Mouse (Mus musculus) MEL (cell line): ENCODE data around the gene Icam1. TPM values are rescaled to one million over a fixed set of nuclear protein-coding genes. Genes with fewer than 3 reads are reported as not detected.

Experiments used
- DNase-seq: peaks from one replicate; pipeline ENCODE4 v3.0.0; 2011; ENCODE audit warnings: low read depth, low spot score
- H3K27ac ChIP-seq: 2 replicates; pipeline ENCODE4 v1.5.1; 2012; ENCODE audit warnings: low read depth, mild to moderate bottlenecking, control low read depth, low read length, moderate library complexity; ENCODE audit not compliant: control insufficient read depth
- H3K27me3 ChIP-seq, 2 experiments: fragments of 150-350 bp in 1 of 2; sonication (generic) in 1 of 2; 2 replicates each; pipeline ENCODE4 v1.6.1; 2012; ENCODE audit warnings: low read length in 2 of 2, mild to moderate bottlenecking in 2 of 2, improper control_type of control experiment in 1 of 2, moderate library complexity in 1 of 2; ENCODE audit not compliant: insufficient read depth in 2 of 2, control insufficient read depth in 1 of 2
- H3K36me3 ChIP-seq, 2 experiments: 2 replicates each; pipeline ENCODE4 v1.6.1; 2012 to 2014; ENCODE audit warnings: low read length in 2 of 2, improper control_type of control experiment in 1 of 2, inconsistent platforms in 1 of 2, mild to moderate bottlenecking in 1 of 2; ENCODE audit not compliant: insufficient read depth in 2 of 2, control insufficient read depth in 1 of 2
- H3K4me1 ChIP-seq, 2 experiments: fragments of 150-350 bp in 1 of 2; sonication (generic) in 1 of 2; 2 replicates each; pipeline ENCODE4 v1.6.1; 2012; ENCODE audit warnings: low read length in 2 of 2, improper control_type of control experiment in 1 of 2, mild to moderate bottlenecking in 1 of 2; ENCODE audit not compliant: insufficient read depth in 2 of 2, control insufficient read depth in 1 of 2
- H3K4me3 ChIP-seq, 2 experiments: fragments of 150-350 bp in 1 of 2; sonication (generic) in 1 of 2; 2 replicates each; pipeline ENCODE4 v1.5.1; 2012; ENCODE audit warnings: low read depth in 2 of 2, low read length in 2 of 2, mild to moderate bottlenecking in 2 of 2, moderate library complexity in 2 of 2, control low read depth in 1 of 2, improper control_type of control experiment in 1 of 2; ENCODE audit not compliant: control insufficient read depth in 1 of 2, insufficient read depth in 1 of 2
- H3K79me2 ChIP-seq: 2 replicates; pipeline ENCODE4 v1.6.1; 2012; ENCODE audit warnings: mild to moderate bottlenecking, low read length, moderate library complexity; ENCODE audit not compliant: control insufficient read depth, poor library complexity, insufficient read depth
- H3K9ac ChIP-seq: 2 replicates; pipeline ENCODE4 v1.6.1; 2012; ENCODE audit warnings: low read depth, mild to moderate bottlenecking, control low read depth, low read length, moderate library complexity; ENCODE audit not compliant: control insufficient read depth, poor library complexity, severe bottlenecking
- H3K9me3 ChIP-seq: fragments of 150-350 bp; sonication (generic); replicated peaks from 2 replicates; pipeline ENCODE4 v1.6.1; 2012; ENCODE audit warnings: mild to moderate bottlenecking, low read length, improper control_type of control experiment, moderate library complexity; ENCODE audit not compliant: insufficient read depth
- BHLHE40 ChIP-seq: IDR thresholded peaks from 2 replicates; pipeline ENCODE4 v1.6.1; 2012; ENCODE audit warnings: low read depth, mild to moderate bottlenecking, inconsistent platforms, low read length, improper control_type of control experiment, borderline replicate concordance
- CHD2 ChIP-seq: IDR thresholded peaks from 2 replicates; pipeline ENCODE4 v1.6.1; 2011; ENCODE audit warnings: low read length, improper control_type of control experiment
- E2F4 ChIP-seq: IDR thresholded peaks from 2 replicates; pipeline ENCODE4 v1.6.1; 2011; ENCODE audit warnings: low read depth, low read length, improper control_type of control experiment, borderline replicate concordance
- ELF1 ChIP-seq: IDR thresholded peaks from 2 replicates; pipeline ENCODE4 v1.6.1; 2014; ENCODE audit warnings: low read depth, mild to moderate bottlenecking, inconsistent platforms, low read length, improper control_type of control experiment, moderate library complexity
- EP300 ChIP-seq, 2 experiments: IDR thresholded peaks; 2 replicates each; pipeline ENCODE4 v1.6.1; 2011; ENCODE audit warnings: improper control_type of control experiment in 2 of 2, low read length in 2 of 2, low read depth in 1 of 2, mild to moderate bottlenecking in 1 of 2
- ETS1 ChIP-seq: IDR thresholded peaks from 2 replicates; pipeline ENCODE4 v1.6.1; 2012; ENCODE audit warnings: low read depth, mild to moderate bottlenecking, inconsistent platforms, low read length, improper control_type of control experiment, moderate library complexity
- GABPA ChIP-seq: IDR thresholded peaks from 2 replicates; pipeline ENCODE4 v1.6.1; 2012; ENCODE audit warnings: low read depth, mild to moderate bottlenecking, inconsistent platforms, low read length, improper control_type of control experiment, moderate library complexity
- GATA1 ChIP-seq: IDR thresholded peaks from 2 replicates; pipeline ENCODE4 v1.6.1; 2011; ENCODE audit warnings: low read depth, low read length, improper control_type of control experiment
- HCFC1 ChIP-seq: IDR thresholded peaks from 2 replicates; pipeline ENCODE4 v1.6.1; 2012; ENCODE audit warnings: low read depth, mild to moderate bottlenecking, inconsistent platforms, low read length, improper control_type of control experiment, moderate library complexity
- JUND ChIP-seq: IDR thresholded peaks from 2 replicates; pipeline ENCODE4 v1.6.1; 2011; ENCODE audit warnings: low read depth, mild to moderate bottlenecking, improper control_type of control experiment, low read length
- MAFK ChIP-seq: IDR thresholded peaks from 2 replicates; pipeline ENCODE4 v1.6.1; 2011; ENCODE audit warnings: low read depth, mild to moderate bottlenecking, low read length, improper control_type of control experiment, borderline replicate concordance
- MAX ChIP-seq: IDR thresholded peaks from 2 replicates; pipeline ENCODE4 v1.6.1; 2011; ENCODE audit warnings: low read length, improper control_type of control experiment
- MAZ ChIP-seq: IDR thresholded peaks from 2 replicates; pipeline ENCODE4 v1.6.1; 2012; ENCODE audit warnings: low read depth, mild to moderate bottlenecking, inconsistent platforms, low read length, improper control_type of control experiment
- MXI1 ChIP-seq: IDR thresholded peaks from 2 replicates; pipeline ENCODE4 v1.6.1; 2011; ENCODE audit warnings: mild to moderate bottlenecking, low read depth, low read length, improper control_type of control experiment
- MYB ChIP-seq: IDR thresholded peaks from 2 replicates; pipeline ENCODE4 v1.6.1; 2011; ENCODE audit warnings: mild to moderate bottlenecking, low read depth, low read length, improper control_type of control experiment
- NELFE ChIP-seq: IDR thresholded peaks from 2 replicates; pipeline ENCODE4 v1.6.1; 2011; ENCODE audit warnings: low read depth, low read length, improper control_type of control experiment
- POLR2AphosphoS2 ChIP-seq: IDR thresholded peaks from 2 replicates; pipeline ENCODE4 v1.6.1; 2011; ENCODE audit warnings: low read length, improper control_type of control experiment
- POLR2AphosphoS5 ChIP-seq: IDR thresholded peaks from 2 replicates; pipeline ENCODE4 v1.6.1; 2012; ENCODE audit warnings: low read depth, borderline replicate concordance, mild to moderate bottlenecking, inconsistent platforms, low read length, moderate library complexity, mixed read lengths
- RAD21 ChIP-seq: IDR thresholded peaks from 2 replicates; pipeline ENCODE4 v1.6.1; 2011; ENCODE audit warnings: mild to moderate bottlenecking, low read depth, low read length, improper control_type of control experiment
- RCOR1 ChIP-seq: IDR thresholded peaks from 2 replicates; pipeline ENCODE4 v1.6.1; 2012; ENCODE audit warnings: low read depth, mild to moderate bottlenecking, inconsistent platforms, low read length, improper control_type of control experiment
- SIN3A ChIP-seq: IDR thresholded peaks from 2 replicates; pipeline ENCODE4 v1.6.1; 2012; ENCODE audit warnings: low read length, improper control_type of control experiment, inconsistent platforms
- TAL1 ChIP-seq: IDR thresholded peaks from 2 replicates; pipeline ENCODE4 v1.6.1; 2012; ENCODE audit warnings: mild to moderate bottlenecking, inconsistent platforms, low read length, moderate library complexity, mixed read lengths
- TBP ChIP-seq: IDR thresholded peaks from 2 replicates; pipeline ENCODE4 v1.8.0; 2011; ENCODE audit warnings: low read depth, low read length, improper control_type of control experiment
- TCF12 ChIP-seq: IDR thresholded peaks from 2 replicates; pipeline ENCODE4 v1.6.1; 2014; ENCODE audit warnings: low read depth, mild to moderate bottlenecking, inconsistent platforms, low read length, improper control_type of control experiment, moderate library complexity
- UBTF ChIP-seq: IDR thresholded peaks from 2 replicates; pipeline ENCODE4 v1.6.1; 2012; ENCODE audit warnings: low read depth, mild to moderate bottlenecking, inconsistent platforms, low read length, improper control_type of control experiment, moderate library complexity, borderline replicate concordance; ENCODE audit not compliant: insufficient read depth
- USF1 ChIP-seq: IDR thresholded peaks from 2 replicates; pipeline ENCODE4 v1.6.1; 2014; ENCODE audit warnings: low read depth, mild to moderate bottlenecking, inconsistent platforms, low read length, improper control_type of control experiment, moderate library complexity
- ZC3H11A ChIP-seq: IDR thresholded peaks from 2 replicates; pipeline ENCODE4 v1.6.1; 2012; ENCODE audit warnings: low read depth, mild to moderate bottlenecking, inconsistent platforms, low read length, improper control_type of control experiment
- ZKSCAN1 ChIP-seq: IDR thresholded peaks from 2 replicates; pipeline ENCODE4 v1.6.1; 2012; ENCODE audit warnings: low read depth, mild to moderate bottlenecking, inconsistent platforms, low read length, improper control_type of control experiment, moderate library complexity
- ZNF384 ChIP-seq: IDR thresholded peaks from 2 replicates; pipeline ENCODE4 v1.6.1; 2012; ENCODE audit warnings: low read depth, mild to moderate bottlenecking, inconsistent platforms, low read length, improper control_type of control experiment
- polyA plus RNA-seq, 2 experiments: library from polyadenylated mRNA; stranded (reverse) in 1 of 2; unstranded in 1 of 2; fragments of >175 nt in 1 of 2; fragments of >200 nt in 1 of 2; gene quantifications; 2 replicates each; pipeline versions ENCODE4 v1.2.1 to v1.2.4; 2012; ENCODE audit warnings: low replicate concordance in 2 of 2, low read depth in 1 of 2; ENCODE audit not compliant: insufficient read length in 2 of 2, insufficient read depth in 1 of 2, missing spikeins in 1 of 2
- total RNA-seq: library from RNA; depleted of rRNA; stranded (reverse); fragments of 300-350 nt; gene quantifications from 2 replicates; pipeline ENCODE4 v1.2.3, GENCODE M21; 2012

Gene Icam1
- total and polyA plus RNA-seq, 3 experiments: 26.0 to 31.0 TPM; not detected in 1

DNA sequence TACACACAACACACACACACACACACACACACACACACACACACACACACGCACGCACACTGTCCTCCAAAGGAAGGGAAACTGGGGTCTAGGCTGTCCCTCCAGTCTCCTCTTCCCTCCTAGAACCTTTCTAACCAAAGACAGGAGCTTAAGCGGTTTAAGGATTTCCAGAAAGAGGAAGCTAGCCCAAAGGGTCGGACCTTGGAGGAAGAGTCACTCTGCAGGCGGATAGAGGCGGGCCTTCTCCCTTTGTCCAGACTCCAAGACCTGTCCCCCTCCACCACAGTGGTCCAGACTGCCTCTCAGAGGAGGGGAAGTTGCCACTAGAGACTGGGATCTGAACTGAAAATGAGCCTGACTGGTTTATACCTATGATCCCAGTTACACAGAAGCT, 42.1 kb upstream of the Icam1 start:
- Histone ChIP-seq H3K27ac (peak overlapping the region; percentile 0; the same call in 1 of the 2 replicates), H3K36me3 (peaks cover 0 to 11% of the 10 kb centered on the region in 2 experiments; a peak in 2 of 4 replicates), H3K9me3 (no peaks in the 10 kb centered on the region), H3K4me3 (no peak overlapping the region), H3K27me3 (no peaks in the 10 kb centered on the region), H3K4me1 (peaks cover 8 to 30% of the 10 kb centered on the region in 2 experiments), H3K9ac (no peak overlapping the region), H3K79me2 (no peaks in the 10 kb centered on the region; the same call in 1 of the 2 replicates)
- peak; percentile 86 for DNase-seq
- TF ChIP-seq MXI1 (no peak), UBTF (no peak), TBP (peak; percentile 7; the same call in 1 of the 2 replicates)

DNA sequence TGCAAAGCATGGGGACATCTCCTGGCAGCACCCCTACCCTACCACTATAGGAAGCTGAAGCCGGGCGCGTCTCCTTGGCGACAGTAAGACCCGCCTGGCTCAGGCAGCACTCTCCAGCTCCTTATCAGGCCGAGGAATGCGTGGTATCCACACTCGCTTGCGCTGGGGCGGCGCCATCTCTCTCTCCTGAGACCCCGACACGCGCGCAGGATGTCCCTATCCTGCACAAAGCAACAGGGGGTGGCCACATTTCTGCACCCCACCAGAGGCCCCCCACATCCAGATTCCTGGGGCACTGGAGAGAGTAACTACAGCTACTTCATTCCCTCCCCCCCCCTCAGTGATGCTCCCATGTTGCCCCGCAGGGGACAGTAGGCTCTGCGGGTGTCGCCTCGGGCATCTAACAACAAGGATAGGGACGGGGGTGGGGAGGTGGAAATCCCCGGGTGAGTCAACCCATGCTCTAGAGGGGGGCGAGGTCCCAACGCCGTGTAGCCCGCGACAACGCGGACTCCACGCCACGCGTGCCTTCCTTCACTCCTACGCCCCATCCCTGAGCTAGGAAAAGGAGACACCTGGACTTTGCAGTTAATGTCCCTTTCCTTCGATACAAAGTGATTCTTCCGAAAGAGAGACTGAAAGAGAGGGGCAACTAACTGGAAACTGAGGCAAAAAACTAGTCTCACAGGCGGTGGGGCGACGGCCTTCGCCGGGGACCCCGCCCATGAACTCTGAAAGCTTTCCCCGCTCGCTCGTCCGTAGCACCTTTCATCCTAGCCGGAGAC, 40.2 kb upstream of the Icam1 start:
- Histone ChIP-seq H3K9me3 (no peaks in the 10 kb centered on the region), H3K27me3 (no peaks in the 10 kb centered on the region), H3K27ac (peak overlapping the region; percentile 15; the same call in 1 of the 2 replicates), H3K9ac (peak overlapping the region; percentile 74), H3K36me3 (peaks cover 0 to 11% of the 10 kb centered on the region in 2 experiments; a peak in 2 of 4 replicates), H3K4me1 (peaks cover 8 to 36% of the 10 kb centered on the region in 2 experiments), H3K4me3 (peak overlapping the region; percentile 64 to 73), H3K79me2 (no peaks in the 10 kb centered on the region; the same call in 1 of the 2 replicates)
- peak; percentile 95 for DNase-seq
- TF ChIP-seq CHD2 (no peak; the same call in 1 of the 2 replicates), MXI1 (peak; percentile 86), USF1 (no peak), MYB (no peak), UBTF (peak; percentile 92; the same call in 1 of the 2 replicates), RAD21 (no peak), HCFC1 (peak; percentile 64), ZC3H11A (no peak), BHLHE40 (no peak), TBP (peak; percentile 27; the same call in 1 of the 2 replicates), POLR2AphosphoS5 (no peak), JUND (no peak), GATA1 (peak; percentile 83), ELF1 (peak; percentile 52; the same call in 1 of the 2 replicates), E2F4 (no peak), ZNF384 (no peak), MAFK (no peak), POLR2AphosphoS2 (no peak), MAX (peak; percentile 67), TAL1 (no peak; the same call in 1 of the 2 replicates), GABPA (no peak), TCF12 (0 out of 2 replicates have a peak, but pooled peaks have one; percentile 42), SIN3A (peak; percentile 70), MAZ (0 out of 2 replicates have a peak, but pooled peaks have one; percentile 42), ETS1 (peak; percentile 53; the same call in 1 of the 2 replicates), ZKSCAN1 (no peak), EP300 (IDR thresholded peaks at IDR 0.05; ENCODE audit: low read depth in 1 of 2, low read length in 2 of 2) (no peak; a peak in 2 of 4 replicates), RCOR1 (peak; percentile 4; the same call in 1 of the 2 replicates), NELFE (0 out of 2 replicates have a peak, but pooled peaks have one; percentile 30)
